Mouse (Mus musculus): Measurements from ENCODE around the gene Glis2.
"Not testable (repeated sequence)": the region's sequence is repeated elsewhere in the genome, so short reads cannot be mapped to it uniquely, and the experiment has no call there.

Glis2 gene

GRCm38 (mm10) chr16:4593971-4594813 lies at the start of gene Glis2:
Glis2 (plus strand) TSS chr16:4594713.
- no peak for DNase-seq (ENCODE audit: low spot score)

GRCm38 (mm10) chr16:4544845-4545244 lies 49.7 kb upstream of the Glis2 start:
- no peak for DNase-seq (ENCODE audit: low spot score)

- no peak for DNase-seq (ENCODE audit: low spot score)
These were observed 47.7 kb upstream of the Glis2 start for GRCm38 (mm10) chr16:4546838-4547237.

- no peak for DNase-seq (ENCODE audit: low spot score)
These were observed 46.9 kb upstream of the Glis2 start for GRCm38 (mm10) chr16:4547611-4548010.

GRCm38 (mm10) chr16:4548953-4549688 lies 45.4 kb upstream of the Glis2 start:
- no peak for DNase-seq (ENCODE audit: low spot score)

- no peak for DNase-seq (ENCODE audit: low spot score)
These were observed 43.5 kb upstream of the Glis2 start for GRCm38 (mm10) chr16:4551056-4551455.

GRCm38 (mm10) chr16:4551885-4552284 lies 42.6 kb upstream of the Glis2 start:
- DNase-seq (ENCODE audit: low spot score) = no peak

GRCm38 (mm10) chr16:4552829-4553550 lies 41.5 kb upstream of the Glis2 start:
- no peak for DNase-seq (ENCODE audit: low spot score)

- DNase-seq (ENCODE audit: low spot score) = no peak
These were observed 39.0 kb upstream of the Glis2 start for GRCm38 (mm10) chr16:4555555-4555954.

- DNase-seq (ENCODE audit: low spot score) = no peak
These were observed 37.4 kb upstream of the Glis2 start for GRCm38 (mm10) chr16:4557085-4557484.

- DNase-seq (ENCODE audit: low spot score) = no peak
These were observed 36.6 kb upstream of the Glis2 start for GRCm38 (mm10) chr16:4557949-4558348.

- peak; percentile 49 for DNase-seq (ENCODE audit: low spot score)
These were observed 36.0 kb upstream of the Glis2 start for GRCm38 (mm10) chr16:4558384-4558979.

- no peak for DNase-seq (ENCODE audit: low spot score)
These were observed 35.4 kb upstream of the Glis2 start for GRCm38 (mm10) chr16:4558980-4559631.

GRCm38 (mm10) chr16:4559715-4560144 lies 34.8 kb upstream of the Glis2 start, which contains the start of gene Tfap4:
Tfap4 (minus strand) TSS chr16:4559854.
- DNase-seq (ENCODE audit: low spot score) = peak; percentile 51

GRCm38 (mm10) chr16:4560145-4560952 lies 34.2 kb upstream of the Glis2 start:
- DNase-seq (ENCODE audit: low spot score) = peak; percentile 34

- peak; percentile 66 for DNase-seq (ENCODE audit: low spot score)
These were observed 26.6 kb upstream of the Glis2 start for GRCm38 (mm10) chr16:4567912-4568311.

GRCm38 (mm10) chr16:4570737-4571136 lies 23.8 kb upstream of the Glis2 start:
- no peak for DNase-seq (ENCODE audit: low spot score)

GRCm38 (mm10) chr16:4576038-4576437 lies 18.5 kb upstream of the Glis2 start:
- no peak for DNase-seq (ENCODE audit: low spot score)

- no peak for DNase-seq (ENCODE audit: low spot score)
These were observed 17.6 kb upstream of the Glis2 start for GRCm38 (mm10) chr16:4576873-4577272.

- no peak for DNase-seq (ENCODE audit: low spot score)
These were observed 15.9 kb upstream of the Glis2 start for GRCm38 (mm10) chr16:4578630-4579029.

GRCm38 (mm10) chr16:4581179-4581578 lies 13.3 kb upstream of the Glis2 start:
- DNase-seq (ENCODE audit: low spot score) = not testable (repeated sequence)

Data from urinary bladder, postnatal 10 days (tissue).